Mouse (Mus musculus): ENCODE data around the gene Vmn1r73.

The Vmn1r73 gene

GRCm38 (mm10) chr7:11729966-11730365 lies at the start of gene Vmn1r73:
Vmn1r73 (plus strand) TSS chr7:11730266.
- DNase-seq (ENCODE audit: low spot score) = no peak

All from c-Kit-positive CD71-positive TER-119-positive erythroid progenitor cells, embryonic 14.5 days (primary cell).